Mouse (Mus musculus) right cerebral cortex, postnatal 10 days (tissue): Measurements from ENCODE around the gene Brip1.

ENCODE experiments used
- DNase-seq, 2 experiments: peaks; one replicate each; pipeline ENCODE4 v3.0.0; 2021; ENCODE audit warnings: low spot score in 2 of 2

Gene Brip1

GRCm38 (mm10) chr11:86115955-86116354 is 85.0 kb downstream of the Brip1 start:
- no peak for DNase-seq

- no peak for DNase-seq
Measured at GRCm38 (mm10) chr11:86107276-86107675, 93.7 kb downstream of the Brip1 start.

GRCm38 (mm10) chr11:86106596-86106995 is 94.4 kb downstream of the Brip1 start:
- peak; percentile 38 to 44 for DNase-seq

- DNase-seq, result no peak
Measured at GRCm38 (mm10) chr11:86101191-86101590, 99.8 kb downstream of the Brip1 start.

GRCm38 (mm10) chr11:86099341-86099740 is 101.7 kb downstream of the Brip1 start:
- no peak for DNase-seq

GRCm38 (mm10) chr11:86088815-86089214 is 112.2 kb downstream of the Brip1 start:
- DNase-seq, result no peak

GRCm38 (mm10) chr11:86084522-86084921 is 116.5 kb downstream of the Brip1 start:
- DNase-seq, result no peak

- DNase-seq, result no peak
Measured at GRCm38 (mm10) chr11:86078025-86078424, 123.0 kb downstream of the Brip1 start.

- DNase-seq, result no peak
Measured at GRCm38 (mm10) chr11:86076966-86077365, 124.0 kb downstream of the Brip1 start.

GRCm38 (mm10) chr11:86076403-86076802 is 124.6 kb downstream of the Brip1 start:
- no peak for DNase-seq

- DNase-seq, result no peak
Measured at GRCm38 (mm10) chr11:86075371-86075770, 125.6 kb downstream of the Brip1 start.

- no peak for DNase-seq
Measured at GRCm38 (mm10) chr11:86068651-86069050, 132.3 kb downstream of the Brip1 start.

- peak; percentile 31 to 33 for DNase-seq
Measured at GRCm38 (mm10) chr11:86067154-86067553, 133.8 kb downstream of the Brip1 start.

- no peak for DNase-seq
Measured at GRCm38 (mm10) chr11:86064881-86065280, 136.1 kb downstream of the Brip1 start.

- DNase-seq, result no peak
Measured at GRCm38 (mm10) chr11:86061243-86061642, 139.8 kb downstream of the Brip1 start.

- DNase-seq, result no peak
Measured at GRCm38 (mm10) chr11:86059123-86059522, 141.9 kb downstream of the Brip1 start.

- DNase-seq, result no peak
Measured at GRCm38 (mm10) chr11:86055806-86056205, 145.2 kb downstream of the Brip1 start.

GRCm38 (mm10) chr11:86051383-86051782 is 149.6 kb downstream of the Brip1 start:
- no peak for DNase-seq

GRCm38 (mm10) chr11:86050430-86051280 is 150.3 kb downstream of the Brip1 start:
- DNase-seq, result no peak

- DNase-seq, result no peak
Measured at GRCm38 (mm10) chr11:86039994-86040393, 161.0 kb downstream of the Brip1 start.

- no peak for DNase-seq
Measured at GRCm38 (mm10) chr11:86039355-86039754, 161.6 kb downstream of the Brip1 start.

GRCm38 (mm10) chr11:86038701-86039100 is 162.3 kb downstream of the Brip1 start:
- no peak for DNase-seq

GRCm38 (mm10) chr11:86032910-86033309 is 168.1 kb downstream of the Brip1 start:
- no peak for DNase-seq

- DNase-seq, result no peak
Measured at GRCm38 (mm10) chr11:86028034-86028433, 173.0 kb downstream of the Brip1 start.
